Mouse (Mus musculus): ENCODE data around the gene Thada. TPM values are rescaled to one million over a fixed set of nuclear protein-coding genes. Genes with fewer than 3 reads are reported as not detected.

Gene Thada
- 116 TPM for polyA plus RNA-seq (2017; shearing (Covaris generic))

DNA sequence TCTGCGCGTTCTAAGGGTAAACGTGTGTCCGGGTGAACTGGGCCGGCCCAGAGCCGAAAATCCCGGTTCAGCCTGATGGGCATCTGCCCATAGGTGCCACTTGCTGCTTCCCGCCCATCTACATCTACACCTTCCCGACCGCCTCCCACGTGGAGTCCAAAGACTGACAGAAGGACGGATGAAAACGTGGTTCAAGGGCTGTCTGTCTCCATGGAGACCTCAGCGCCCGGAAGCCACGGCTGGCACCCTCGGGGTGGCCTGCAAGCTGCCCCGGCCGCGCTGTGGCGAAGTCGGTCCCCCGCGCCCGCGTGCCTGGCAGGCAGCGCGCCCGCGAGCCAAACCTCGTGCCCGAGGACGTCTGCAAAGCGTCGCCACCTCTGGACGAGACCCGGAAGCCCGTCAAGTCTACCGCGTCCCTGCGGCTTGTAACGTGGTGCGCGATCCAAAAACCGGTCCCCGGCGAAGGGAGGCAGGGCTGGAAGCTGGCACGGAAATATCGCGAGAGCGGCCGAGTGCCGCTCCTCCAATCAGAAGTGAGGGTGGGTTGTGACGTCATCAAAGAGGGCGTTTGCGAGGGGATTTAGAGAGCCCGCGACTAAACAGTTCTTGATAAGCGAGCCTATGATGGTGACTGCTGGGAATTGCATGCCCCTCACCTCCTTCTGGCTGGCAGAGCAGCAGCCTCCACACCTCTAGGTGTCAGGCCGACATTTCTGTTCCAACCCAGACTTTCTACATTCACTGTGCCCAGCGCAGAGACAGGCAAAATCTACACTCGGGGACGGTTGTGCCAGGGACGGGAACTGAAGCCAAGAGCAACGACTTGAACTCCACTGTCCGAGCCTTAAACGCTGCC is at the start of gene Thada:
Thada (minus strand) TSS at position 453 of the 856 bp plus-strand sequence.

DNA sequence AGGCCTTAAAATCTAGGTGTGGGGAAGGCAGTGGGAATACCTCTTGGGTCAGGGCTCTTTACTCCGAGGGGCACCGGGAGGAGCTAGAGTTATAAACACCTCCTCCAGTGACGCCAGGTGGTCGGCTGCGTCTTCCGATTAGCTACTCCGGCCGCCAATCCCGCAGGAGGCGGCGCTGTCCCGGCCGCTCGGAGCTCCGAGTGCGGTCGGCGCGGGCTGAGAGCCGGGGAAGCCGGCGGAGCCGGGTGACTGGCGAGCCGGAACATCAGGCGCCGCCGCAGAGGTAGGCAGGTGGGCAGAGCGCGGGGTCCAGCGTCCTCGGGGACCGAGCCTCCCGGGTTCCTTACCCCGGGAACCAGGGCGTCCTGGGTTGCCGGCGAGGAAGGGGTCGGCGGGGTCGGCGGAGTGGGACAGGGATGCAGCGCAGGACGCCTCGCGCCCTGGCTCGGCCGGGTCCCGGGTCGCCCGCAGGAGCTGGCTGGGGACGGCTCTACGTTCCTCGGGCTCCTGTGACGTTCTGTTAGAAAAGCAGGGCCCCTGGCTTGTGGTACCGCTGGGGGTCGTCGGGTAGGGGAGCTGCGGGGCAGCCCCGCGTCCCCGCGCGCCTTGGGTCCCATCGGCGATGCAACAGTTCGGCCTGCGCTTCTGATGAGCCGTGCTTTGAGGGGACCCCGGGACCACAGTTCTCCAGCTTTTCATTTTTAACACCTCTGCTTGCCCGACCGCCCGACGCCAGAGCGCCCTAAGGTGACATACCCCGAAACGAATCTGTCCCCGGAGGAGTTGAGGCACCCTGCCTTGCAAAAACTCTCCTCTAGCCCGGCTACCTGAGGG is 45.9 kb upstream of the Thada start, which contains the start of gene Plekhh2:
Plekhh2 (plus strand) TSS at position 214 of the 834 bp plus-strand sequence.

DNA sequence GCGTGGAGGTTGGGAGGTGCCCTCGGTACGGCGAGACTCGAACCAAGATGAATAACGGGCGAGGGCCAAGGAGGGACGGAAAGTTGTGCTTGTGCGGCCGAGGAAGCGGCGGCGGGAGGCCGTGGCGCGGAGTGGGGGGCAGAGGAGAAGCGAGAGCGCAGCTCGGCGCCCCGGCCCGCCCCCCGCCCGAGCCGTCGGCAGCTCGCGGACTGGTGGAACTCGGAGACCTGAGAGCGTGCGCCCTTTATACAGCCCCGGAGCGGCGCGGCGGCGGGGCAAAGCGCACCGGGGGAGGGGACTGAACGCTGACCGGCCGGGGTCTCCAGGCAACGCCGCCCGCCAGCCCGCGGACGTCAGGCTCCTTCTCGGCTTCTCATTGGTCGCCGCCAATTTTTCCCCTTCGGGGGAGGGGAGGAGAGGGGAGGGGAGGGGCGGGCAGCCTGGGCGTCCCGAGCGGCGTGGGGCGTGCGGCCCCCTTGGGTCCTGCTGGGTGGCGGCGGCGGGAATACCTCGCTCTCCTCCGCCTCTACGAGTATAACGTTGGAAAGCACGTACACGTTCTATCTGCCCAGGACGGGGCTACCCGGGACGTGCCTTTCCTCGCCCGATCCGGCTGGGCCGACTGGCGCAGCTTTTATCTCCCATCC is 278.2 kb downstream of the Thada start, which contains the start of gene Zfp36l2:
Zfp36l2 (minus strand) TSS at position 221 of the 647 bp plus-strand sequence.

Other genes with a start within 250 kb of the Thada start
- gene Plekhh2, start 45.7 kb upstream of the Thada start, polyA plus RNA-seq (2017; shearing (Covaris generic)), result not detected
- gene Dync2li1, start 160.3 kb upstream of the Thada start, polyA plus RNA-seq (2017; shearing (Covaris generic)), result 2.6 TPM
- gene Abcg8, start 210.1 kb upstream of the Thada start, polyA plus RNA-seq (2017; shearing (Covaris generic)), result not detected
- not detected for gene Abcg5, start 216.8 kb upstream of the Thada start, polyA plus RNA-seq (2017; shearing (Covaris generic))